Mouse (Mus musculus): Measurements from ENCODE around the gene Sun5.

The Sun5 gene

GRCm38 (mm10) chr2:153808841-153809240 is 62.0 kb downstream of the Sun5 start:
- no peak for DNase-seq

- no peak for DNase-seq
Measured at GRCm38 (mm10) chr2:153808146-153808545, 62.7 kb downstream of the Sun5 start.

DNA sequence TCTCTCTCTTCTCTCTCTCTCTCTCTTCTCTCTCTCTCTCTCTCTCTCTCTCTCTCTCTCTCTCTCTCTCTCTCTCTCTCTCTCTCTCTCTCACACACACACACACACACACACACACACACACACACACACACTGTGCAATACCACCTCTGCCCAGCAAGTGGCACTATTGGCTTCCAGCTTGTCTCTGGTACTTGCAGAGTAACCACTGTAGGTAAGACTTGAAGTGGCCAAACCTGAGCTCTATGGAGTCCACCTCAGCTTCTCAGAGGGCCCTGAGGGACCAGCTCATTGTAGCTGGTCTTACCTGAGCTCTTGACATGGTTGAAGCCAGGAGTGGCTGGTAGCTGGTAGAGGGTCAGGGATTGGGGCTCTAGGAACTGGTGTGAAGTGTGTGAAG is 63.4 kb downstream of the Sun5 start:
- peak; percentile 87 for DNase-seq
